Comparison of ENCODE assay signal across 15 mouse cellular contexts in the genomic region with DNA sequence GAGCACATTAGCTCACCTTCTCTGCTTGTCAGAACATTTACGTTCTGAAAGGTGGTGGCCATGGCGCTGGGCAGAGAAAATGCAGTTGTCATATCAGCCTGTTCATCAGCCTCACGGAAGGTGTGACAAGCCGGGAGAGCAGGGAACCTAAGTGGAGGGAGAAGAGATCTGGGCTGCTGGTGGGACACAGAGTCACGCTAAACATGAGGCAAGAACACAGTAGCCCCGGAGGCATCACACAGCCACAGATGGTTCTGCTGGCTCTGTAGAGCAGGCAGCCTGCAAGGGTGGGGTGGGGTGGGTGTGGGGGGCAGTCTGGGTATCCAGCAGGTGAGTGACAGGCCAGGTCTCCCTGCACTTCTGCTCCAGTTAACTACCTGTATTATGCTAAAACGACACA.
DNase-seq lines count a peak whose midpoint lies in the region; ATAC-seq and TF ChIP-seq lines count a peak whose summit lies in the region.
"Had no signal": no experiment of that assay in that cellular context is flagged by ENCODE, and none has a peak within 500 bp of the region (broad histone marks: within the 10 kb centered on the region; RNA-seq: fewer than 3 reads in every experiment).

No protein-coding gene starts in this region.

- peaks cover 48% of the 10 kb centered on the region for H3K4me1 ChIP-seq in heart, embryonic 12.5 days (replicated peaks)
- peaks cover 32% of the 10 kb centered on the region for H3K4me1 ChIP-seq in embryonic facial prominence, embryonic 13.5 days
- H3K4me1 ChIP-seq in forebrain, postnatal 0 days (ENCODE audit: insufficient read depth), result peaks cover 14% of the 10 kb centered on the region; the same call in 1 of the 2 replicates
- peaks cover 26% of the 10 kb centered on the region for H3K4me1 ChIP-seq in hindbrain, postnatal 0 days (ENCODE audit: insufficient read depth, low read length)

- no peak for TF ChIP-seq CTCF in forebrain, postnatal 0 days (IDR thresholded peaks at IDR 0.05; ENCODE audit: low read depth)
- TF ChIP-seq CTCF in hindbrain, postnatal 0 days (IDR thresholded peaks at IDR 0.05; ENCODE audit: low read depth), result no peak

- H3K9ac ChIP-seq in heart, embryonic 12.5 days, result no peak overlapping the region; the same call in 1 of the 2 replicates
- H3K9ac ChIP-seq in embryonic facial prominence, embryonic 13.5 days, result no peak overlapping the region
- no peak overlapping the region for H3K9ac ChIP-seq in forebrain, postnatal 0 days
- no peak overlapping the region for H3K9ac ChIP-seq in hindbrain, postnatal 0 days (replicated peaks; ENCODE audit: low read length)

- H3K27me3 ChIP-seq in heart, embryonic 12.5 days (replicated peaks), result no peaks in the 10 kb centered on the region
- H3K27me3 ChIP-seq in embryonic facial prominence, embryonic 13.5 days, result no peaks in the 10 kb centered on the region
- no peaks in the 10 kb centered on the region for H3K27me3 ChIP-seq in forebrain, postnatal 0 days (ENCODE audit: insufficient read depth, low read length)
- no peaks in the 10 kb centered on the region for H3K27me3 ChIP-seq in hindbrain, postnatal 0 days (ENCODE audit: insufficient read depth, low read length)

- 0 out of 2 replicates have a peak overlapping the region, but pooled peaks have one; percentile 0 for H3K27ac ChIP-seq in heart, embryonic 12.5 days (ENCODE audit: poor library complexity, severe bottlenecking)
- peak overlapping the region; percentile 8; the same call in 1 of the 2 replicates for H3K27ac ChIP-seq in embryonic facial prominence, embryonic 13.5 days
- no peak overlapping the region for H3K27ac ChIP-seq in forebrain, postnatal 0 days (ENCODE audit: low read depth, low read length)
- H3K27ac ChIP-seq in hindbrain, postnatal 0 days, result 0 out of 2 replicates have a peak overlapping the region, but pooled peaks have one; percentile 41

- H3K9me3 ChIP-seq in heart, embryonic 12.5 days (replicated peaks), result no peaks in the 10 kb centered on the region
- H3K9me3 ChIP-seq in embryonic facial prominence, embryonic 13.5 days, result no peaks in the 10 kb centered on the region
- H3K9me3 ChIP-seq in forebrain, postnatal 0 days (ENCODE audit: low read length), result no peaks in the 10 kb centered on the region
- no peaks in the 10 kb centered on the region for H3K9me3 ChIP-seq in hindbrain, postnatal 0 days (ENCODE audit: low read length)

- no peak overlapping the region for H3K4me2 ChIP-seq in heart, embryonic 12.5 days
- H3K4me2 ChIP-seq in embryonic facial prominence, embryonic 13.5 days, result no peak overlapping the region
- H3K4me2 ChIP-seq in forebrain, postnatal 0 days (ENCODE audit: low read depth), result no peak overlapping the region
- no peak overlapping the region for H3K4me2 ChIP-seq in hindbrain, postnatal 0 days (ENCODE audit: low read depth, low read length)

- peaks cover 4% of the 10 kb centered on the region for H3K36me3 ChIP-seq in heart, embryonic 12.5 days
- H3K36me3 ChIP-seq in embryonic facial prominence, embryonic 13.5 days, result no peaks in the 10 kb centered on the region
- H3K36me3 ChIP-seq in forebrain, postnatal 0 days (ENCODE audit: insufficient read depth), result no peaks in the 10 kb centered on the region
- H3K36me3 ChIP-seq in hindbrain, postnatal 0 days (ENCODE audit: insufficient read depth, low read length), result no peaks in the 10 kb centered on the region

- no peak for ATAC-seq in heart, embryonic 12.5 days (ENCODE audit: insufficient number of reproducible peaks, low FRiP score)
- no peak for ATAC-seq in embryonic facial prominence, embryonic 13.5 days (ENCODE audit: insufficient number of reproducible peaks, insufficient read depth, low FRiP score, low TSS enrichment, low read depth)
- ATAC-seq in forebrain, postnatal 0 days, result peak; percentile 12
- 0 out of 2 replicates have a peak, but pooled peaks have one; percentile 25 for ATAC-seq in hindbrain, postnatal 0 days

- H3K4me3 ChIP-seq in heart, embryonic 12.5 days, result no peak overlapping the region
- no peak overlapping the region for H3K4me3 ChIP-seq in embryonic facial prominence, embryonic 13.5 days
- no peak overlapping the region for H3K4me3 ChIP-seq in forebrain, postnatal 0 days (ENCODE audit: low read depth, low read length)
- H3K4me3 ChIP-seq in hindbrain, postnatal 0 days (ENCODE audit: low read length), result no peak overlapping the region

- no peak for DNase-seq in heart, postnatal 4 days
- no peak for DNase-seq in forebrain, postnatal 0 days
- DNase-seq in hindbrain, postnatal 0 days (ENCODE audit: low spot score), result no peak
- DNase-seq in kidney, postnatal 14 days, result no peak
- DNase-seq in cerebellum, postnatal 25 days, result no peak
- DNase-seq in heart, adult 18-20 months, result no peak
- DNase-seq: cerebellum, adult 9-11 months; gastrocnemius, postnatal 14 days; kidney, adult 2 months; kidney, postnatal 4 days; lung, adult 18-20 months; right cerebral cortex, postnatal 25 days; thymus, postnatal 36 days had no signal

- WGBS in heart, embryonic 12.5 days, result 74% methylated on average over 7 of the region's 7 CpGs
- 51% methylated on average over 7 of the region's 7 CpGs for WGBS in embryonic facial prominence, embryonic 13.5 days
- 49% methylated on average over 7 of the region's 7 CpGs for WGBS in forebrain, postnatal 0 days
- 48% methylated on average over 7 of the region's 7 CpGs for WGBS in hindbrain, postnatal 0 days

Comparison
In these comparisons a context has a peak if more than half of its experiments do, and no peak if none do; other contexts are left out.
1. ATAC-seq: peak in forebrain, postnatal 0 days (single experiment) and hindbrain, postnatal 0 days (single experiment); none in heart, embryonic 12.5 days (single experiment) and embryonic facial prominence, embryonic 13.5 days (single experiment).